Mouse (Mus musculus) ES-E14 (cell line): ENCODE measurements around the gene Lamtor2. TPM values are rescaled to one million over a fixed set of nuclear protein-coding genes. Genes with fewer than 3 reads are reported as not detected.

Experiments used
- DNase-seq: peaks from one replicate; pipeline ENCODE4 v3.0.0-alpha.2; 2013; ENCODE audit warnings: low read depth, low spot score
- H3K27ac ChIP-seq: 2 replicates; pipeline ENCODE4 v1.5.1; 2012; ENCODE audit warnings: low read depth, mild to moderate bottlenecking, low read length, moderate library complexity, mixed read lengths; ENCODE audit not compliant: poor library complexity, insufficient read depth, severe bottlenecking
- H3K36me3 ChIP-seq: 2 replicates; pipeline ENCODE4 v1.6.1; 2012; ENCODE audit warnings: mild to moderate bottlenecking, low read length, moderate library complexity, mixed read lengths; ENCODE audit not compliant: control insufficient read depth, poor library complexity, insufficient read depth, severe bottlenecking
- H3K4me1 ChIP-seq, 2 experiments: fragments of 150-350 bp in 1 of 2; sonication (generic) in 1 of 2; 2 replicates each; pipeline ENCODE4 v1.6.1; 2012; ENCODE audit warnings: low read length in 2 of 2, mild to moderate bottlenecking in 1 of 2, mixed read lengths in 1 of 2; ENCODE audit not compliant: control insufficient read depth in 2 of 2, insufficient read depth in 2 of 2, poor library complexity in 1 of 2
- H3K4me3 ChIP-seq, 2 experiments: fragments of 150-350 bp in 1 of 2; sonication (generic) in 1 of 2; 2 replicates each; pipeline ENCODE4 v1.5.1; 2012; ENCODE audit warnings: low read length in 2 of 2, low read depth in 1 of 2, mild to moderate bottlenecking in 1 of 2, mixed read lengths in 1 of 2; ENCODE audit not compliant: insufficient read depth in 1 of 2, poor library complexity in 1 of 2, severe bottlenecking in 1 of 2
- H3K9ac ChIP-seq: 2 replicates; pipeline ENCODE4 v1.6.1; 2012; ENCODE audit warnings: low read depth, mild to moderate bottlenecking, low read length, mixed read lengths; ENCODE audit not compliant: poor library complexity, insufficient read depth, severe bottlenecking
- H3K9me3 ChIP-seq: fragments of 150-350 bp; sonication (generic); 2 replicates; pipeline ENCODE4 v1.6.1; 2012; ENCODE audit warnings: low read depth, mild to moderate bottlenecking, low read length; ENCODE audit not compliant: control insufficient read depth, insufficient read depth
- CHD2 ChIP-seq: IDR thresholded peaks from 2 replicates; pipeline ENCODE4 v1.6.1; 2014; ENCODE audit warnings: mild to moderate bottlenecking, low read depth, low read length, inconsistent platforms
- HCFC1 ChIP-seq: IDR thresholded peaks from 2 replicates; pipeline ENCODE4 v1.6.1; 2012; ENCODE audit warnings: low read length, inconsistent platforms, borderline replicate concordance; ENCODE audit not compliant: insufficient read depth
- MAFK ChIP-seq: IDR thresholded peaks from 2 replicates; pipeline ENCODE4 v1.6.1; 2014; ENCODE audit warnings: mild to moderate bottlenecking, low read depth, low read length, inconsistent platforms; ENCODE audit not compliant: insufficient read depth
- ZC3H11A ChIP-seq: IDR thresholded peaks from 2 replicates; pipeline ENCODE4 v1.6.1; 2012; ENCODE audit warnings: low read depth, mild to moderate bottlenecking, inconsistent platforms, low read length, borderline replicate concordance
- ZNF384 ChIP-seq: IDR thresholded peaks from 2 replicates; pipeline ENCODE4 v1.6.1; 2012; ENCODE audit warnings: low read depth, low read length, inconsistent platforms
- in situ Hi-C, 2 experiments: fragments of 600-800 bp; cut with MboI; formaldehyde crosslinking; loops; one replicate each; pipeline ENCODE4 v1.15.1; 2025; ENCODE audit warnings: low sequenced_read_pairs in 2 of 2, inconsistent platforms in 1 of 2; ENCODE audit not compliant: unreplicated experiment in 2 of 2
- total RNA-seq: library from RNA; depleted of rRNA; stranded (reverse); fragments of 300-350 nt; gene quantifications from 2 replicates; pipeline ENCODE4 v1.2.3, GENCODE M21; 2012

Gene Lamtor2
- total RNA-seq, 1 experiment = 108 TPM

DNA sequence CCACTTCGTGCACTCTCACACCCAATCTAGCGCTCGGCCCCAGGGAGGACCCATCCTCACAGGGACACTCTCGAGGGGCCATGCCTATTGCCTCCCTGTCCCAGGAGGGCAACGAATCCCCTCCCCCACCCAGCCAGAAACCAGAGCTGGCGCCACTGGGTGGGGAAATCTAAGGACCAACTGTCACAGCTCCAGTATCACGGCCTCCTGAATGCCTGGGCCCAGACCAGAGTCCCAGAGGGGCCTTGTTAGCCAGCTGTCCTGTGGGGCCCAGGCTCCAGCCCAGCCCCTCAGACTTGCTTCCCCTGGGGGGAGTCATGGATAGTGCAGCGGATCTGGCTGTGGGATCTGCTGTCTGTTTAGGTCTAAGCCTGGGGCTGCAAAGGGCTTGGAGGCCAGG is 25.3 kb downstream of the Lamtor2 start:
- DNase-seq = no peak
- peaks cover 6 to 12% of the 10 kb centered on the region in 2 experiments; a peak in 3 of 4 replicates for H3K4me1 ChIP-seq
- H3K36me3 ChIP-seq = peaks cover 16% of the 10 kb centered on the region
- TF ChIP-seq ZNF384 = no peak
- TF ChIP-seq HCFC1 = no peak
- no peak for TF ChIP-seq CHD2
- no peak for TF ChIP-seq MAFK
- TF ChIP-seq ZC3H11A = no peak
- peak overlapping the region in 1 of 2 experiments; percentile 9; a peak in 1 of 4 replicates for H3K4me3 ChIP-seq
- in situ Hi-C loops = no loop called here
- peak overlapping the region; percentile 19; the same call in 1 of the 2 replicates for H3K9ac ChIP-seq
- no peaks in the 10 kb centered on the region for H3K9me3 ChIP-seq
- no peak overlapping the region for H3K27ac ChIP-seq

DNA sequence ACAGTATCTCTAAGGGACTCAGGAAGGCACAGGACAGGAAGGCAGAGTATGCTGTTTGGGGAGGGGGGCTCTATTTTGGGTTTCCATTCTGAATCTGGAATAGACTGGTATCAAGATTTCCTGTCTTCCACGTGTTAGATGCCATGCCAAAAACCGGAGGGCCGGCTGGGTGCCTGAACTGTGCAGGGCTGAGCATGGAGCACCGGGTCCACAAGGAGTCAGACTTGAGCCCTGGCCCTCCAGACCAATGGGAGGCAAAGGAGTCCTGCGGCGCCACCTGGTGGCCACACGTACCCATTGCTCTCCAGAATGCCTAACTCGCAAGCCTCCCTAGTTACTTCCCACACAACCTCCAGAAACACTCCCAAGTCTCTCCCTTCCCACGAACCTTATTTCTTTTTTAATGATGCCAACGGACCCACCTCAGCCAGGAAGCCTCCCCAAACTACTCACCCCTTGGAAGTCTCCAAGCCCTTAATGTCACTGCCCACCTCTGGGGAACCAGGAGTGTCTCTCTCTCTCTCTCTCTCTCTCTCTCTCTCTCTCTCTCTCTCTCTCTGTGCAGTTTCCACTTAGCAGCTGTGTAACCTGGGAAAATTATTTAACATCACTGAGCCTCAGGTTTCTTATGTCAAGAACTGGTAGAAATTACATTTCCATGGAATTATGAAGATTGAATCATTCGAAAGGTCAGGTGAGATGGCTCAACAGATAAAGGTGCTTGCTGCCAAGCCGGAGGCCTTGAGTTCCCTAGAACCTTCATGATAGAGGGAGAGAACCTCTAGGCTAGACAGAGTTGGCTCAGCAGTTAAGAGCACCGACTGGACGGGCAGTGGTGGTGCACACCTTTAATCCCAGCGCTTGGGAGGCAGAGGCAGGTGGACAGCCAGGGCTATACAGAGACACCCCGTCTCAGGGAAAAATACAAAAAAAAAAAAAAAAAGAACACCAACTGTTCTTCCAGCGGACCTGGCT is 26.4 kb downstream of the Lamtor2 start:
- H3K27ac ChIP-seq = no peak overlapping the region
- peaks cover 6 to 13% of the 10 kb centered on the region in 2 experiments; a peak in 3 of 4 replicates for H3K4me1 ChIP-seq
- H3K4me3 ChIP-seq = peak overlapping the region; percentile 15 to 27; a peak in 1 of 4 replicates

DNA sequence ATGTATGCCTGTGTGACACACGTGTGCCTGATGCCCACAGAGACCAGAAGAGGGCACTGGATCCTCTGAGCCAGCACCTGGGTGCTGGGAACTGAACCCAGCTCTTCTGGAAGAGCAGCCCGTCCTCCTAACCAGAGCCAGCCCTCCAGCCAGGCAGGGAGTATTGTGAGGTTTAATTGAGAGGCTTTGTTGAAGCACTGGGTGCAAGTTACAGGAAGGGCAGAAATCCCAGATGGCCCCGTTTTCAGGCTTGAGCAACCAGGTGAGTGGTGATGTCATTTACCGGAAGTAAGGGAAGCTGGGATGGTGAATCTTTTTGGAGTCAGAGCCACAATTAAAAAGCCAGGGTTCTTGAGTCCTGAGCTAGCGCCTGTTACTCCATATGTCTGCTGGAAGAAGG is 27.9 kb downstream of the Lamtor2 start:
- H3K36me3 ChIP-seq = peaks cover 16% of the 10 kb centered on the region
- no peak overlapping the region for H3K9ac ChIP-seq
- no peak for DNase-seq
- H3K4me3 ChIP-seq = no peak overlapping the region
- H3K27ac ChIP-seq = no peak overlapping the region
- no peaks in the 10 kb centered on the region for H3K9me3 ChIP-seq
- TF ChIP-seq MAFK = no peak
- TF ChIP-seq ZC3H11A = no peak
- no peak for TF ChIP-seq HCFC1
- no peak for TF ChIP-seq ZNF384
- in situ Hi-C loops = no loop called here
- H3K4me1 ChIP-seq = peaks cover 6 to 13% of the 10 kb centered on the region in 2 experiments; a peak in 2 of 4 replicates

More for the DNA sequence above, 26.4 kb downstream of the Lamtor2 start:
- no peaks in the 10 kb centered on the region for H3K9me3 ChIP-seq
- DNase-seq = peak; percentile 85
- peaks cover 16% of the 10 kb centered on the region for H3K36me3 ChIP-seq
- in situ Hi-C loops = no loop called here
- peak; percentile 51; the same call in 1 of the 2 replicates for TF ChIP-seq ZNF384
- peak; percentile 44; the same call in 1 of the 2 replicates for TF ChIP-seq ZC3H11A
- TF ChIP-seq HCFC1 = peak; percentile 57; the same call in 1 of the 2 replicates
- no peak for TF ChIP-seq MAFK
- no peak for TF ChIP-seq CHD2
- H3K9ac ChIP-seq = peak overlapping the region; percentile 65; the same call in 1 of the 2 replicates

DNA sequence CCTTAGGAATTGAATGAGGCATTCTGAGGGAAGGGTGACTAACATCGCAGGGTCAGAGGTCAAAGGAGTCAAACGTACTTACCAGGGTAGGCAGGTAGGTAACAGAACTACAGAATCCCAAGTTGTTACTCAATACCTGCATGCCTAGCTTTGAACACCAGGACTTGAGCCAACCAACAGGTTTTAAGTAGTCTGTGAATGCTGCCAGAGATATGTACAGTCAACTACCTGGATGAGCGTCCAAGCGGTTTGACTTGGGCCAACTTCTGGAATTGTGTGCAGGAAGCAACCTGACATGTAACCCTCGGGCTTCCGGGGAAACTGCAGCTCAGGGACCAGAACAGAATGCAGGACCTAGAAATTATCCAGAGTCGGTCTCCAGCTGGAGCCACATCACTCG is 29.8 kb downstream of the Lamtor2 start:
- no peak for TF ChIP-seq ZC3H11A
- TF ChIP-seq ZNF384 = no peak
- no peak for TF ChIP-seq CHD2
- no peak for TF ChIP-seq MAFK
- no peak for TF ChIP-seq HCFC1

More for the DNA sequence above, 29.8 kb downstream of the Lamtor2 start:
- peaks cover 0 to 8% of the 10 kb centered on the region in 2 experiments; a peak in 1 of 4 replicates for H3K4me1 ChIP-seq
- no peak overlapping the region for H3K27ac ChIP-seq
- in situ Hi-C loops = loop anchor here in 1 of 2 experiments (5.0 kb wide), 1 partner anchor 36 kb away; no protein-coding TSS in a partner anchor
- H3K9me3 ChIP-seq = no peaks in the 10 kb centered on the region
- DNase-seq = no peak
- peaks cover 16% of the 10 kb centered on the region for H3K36me3 ChIP-seq
- H3K9ac ChIP-seq = no peak overlapping the region
- H3K4me3 ChIP-seq = no peak overlapping the region
